Mouse (Mus musculus) heart, postnatal 4 days (tissue): ENCODE measurements at regions not wholly inside any gene's neighbourhood (a gene's known extent, or its start where the extent isn't known, plus 50 kb on each side); places are given as distances from the start of the nearest gene placed in this dataset.
A peak's percentile ranks its signal among the peaks of the same experiment; 100 is the strongest.
"Not testable (repeated sequence)": the region's sequence is repeated elsewhere in the genome, so short reads cannot be mapped to it uniquely, and the experiment has no call there.

ENCODE experiments used
- DNase-seq: peaks from one replicate; pipeline ENCODE4 v3.0.0; 2021

DNA sequence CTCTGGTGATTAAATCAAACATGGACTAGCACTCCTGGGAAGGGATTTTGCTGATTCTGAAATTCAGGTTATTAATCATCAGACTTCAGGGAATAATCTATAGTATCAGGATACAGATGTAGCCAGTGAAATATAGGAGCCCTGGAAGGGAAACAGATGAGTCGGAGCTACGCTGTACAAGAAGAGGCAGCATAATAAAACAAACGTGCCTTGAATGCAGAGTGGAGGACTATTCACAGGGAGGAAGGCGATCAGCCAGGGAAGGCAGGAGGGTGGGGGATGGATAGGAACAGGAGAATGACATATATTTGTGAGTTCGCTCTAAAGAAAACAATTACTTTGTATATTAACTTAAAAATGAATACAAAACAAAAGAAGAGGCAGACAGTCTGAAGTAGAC lies 286.6 kb upstream of the Got2 start:
- DNase-seq = no peak

DNA sequence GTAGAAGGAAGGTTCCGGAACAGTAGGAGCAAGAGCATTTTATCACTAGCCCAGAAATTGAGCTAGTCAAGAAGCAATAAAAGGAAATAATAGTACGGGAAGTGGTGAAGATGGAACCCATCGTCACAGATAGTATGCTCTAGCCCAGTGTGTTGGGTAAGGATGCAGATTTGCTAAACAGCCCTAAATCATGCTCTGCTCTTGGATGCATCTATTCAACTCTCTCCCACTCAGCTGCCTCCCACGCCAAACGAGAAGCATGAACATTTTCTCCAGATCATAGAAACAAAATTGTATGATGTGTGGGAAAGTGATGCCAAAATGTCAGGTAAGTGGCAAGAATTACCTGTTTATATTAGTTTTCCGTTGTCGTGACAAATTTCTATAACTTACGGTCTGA lies 276.6 kb upstream of the Got2 start:
- DNase-seq = no peak

DNA sequence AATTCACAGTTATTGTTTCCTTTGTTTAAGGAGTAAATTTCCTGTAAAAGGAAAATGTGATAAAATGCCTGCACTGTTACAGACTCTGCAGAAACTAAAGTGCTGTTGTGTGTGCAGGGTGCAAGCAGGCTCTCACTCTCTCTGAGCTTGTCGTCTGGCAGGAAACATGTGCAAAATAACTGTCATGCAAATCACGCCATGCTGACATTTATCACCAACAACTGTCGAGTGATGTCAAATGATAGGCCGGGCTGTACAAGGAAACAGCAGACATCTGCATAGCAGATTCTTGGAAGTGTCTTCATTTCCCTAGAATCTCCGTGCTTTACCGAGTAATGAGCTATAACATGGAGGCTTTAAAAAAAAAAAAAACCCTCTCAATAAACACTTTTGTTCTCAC lies 271.6 kb upstream of the Got2 start:
- DNase-seq = no peak

DNA sequence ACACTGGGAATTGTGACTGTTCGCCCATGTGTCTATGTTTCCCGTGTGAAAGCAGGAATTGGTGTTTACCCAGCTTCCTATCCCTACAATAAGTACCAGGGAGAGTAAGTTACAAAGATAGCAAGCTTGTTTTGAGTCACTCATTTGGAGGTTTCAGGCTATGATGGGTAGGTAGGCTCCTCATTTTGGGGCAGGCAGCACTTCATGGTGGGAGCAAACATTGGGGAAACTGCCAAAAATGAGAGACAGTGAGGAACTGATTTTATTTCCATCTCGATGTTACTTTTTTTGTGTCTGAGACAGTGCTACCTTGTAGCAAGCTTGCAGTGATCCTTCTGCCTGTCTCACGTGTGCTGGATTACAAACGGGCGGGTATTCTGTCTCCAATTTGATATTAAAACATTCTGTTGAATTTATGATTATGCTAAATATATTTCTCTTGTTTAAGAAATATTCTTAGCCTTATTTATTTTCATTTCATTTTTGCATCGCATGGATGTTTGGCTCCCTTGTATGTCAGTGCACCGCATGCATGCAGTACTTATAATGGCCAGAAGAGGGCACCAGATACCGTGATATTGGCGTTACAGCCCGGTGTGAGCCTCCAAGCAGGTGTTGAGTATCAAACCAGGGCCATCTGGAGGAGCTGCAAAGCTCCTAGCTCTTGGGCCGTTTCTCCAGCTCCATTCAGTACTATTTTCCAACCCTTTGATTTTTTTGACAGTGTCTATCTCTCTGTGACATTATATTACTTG lies 264.3 kb upstream of the Got2 start:
- peak; percentile 65 for DNase-seq

DNA sequence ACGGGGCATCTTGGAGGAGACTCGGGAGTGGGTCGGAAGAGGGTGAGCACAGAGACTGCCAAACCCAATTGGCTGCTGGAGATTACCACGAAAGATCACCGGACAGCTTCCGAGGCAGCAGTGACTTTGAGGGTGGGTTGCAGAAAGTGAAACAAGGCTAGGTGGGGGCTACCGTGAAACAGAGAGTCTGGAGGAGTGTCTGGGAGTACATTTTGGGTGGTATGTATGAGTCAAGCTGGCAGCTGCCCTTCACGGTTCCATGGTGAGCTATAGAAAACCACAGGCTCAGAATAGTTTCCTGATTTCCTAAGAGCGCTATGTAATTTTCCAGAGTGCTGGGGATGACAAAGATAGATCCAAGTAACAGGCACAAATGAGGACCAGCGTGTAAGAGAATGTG lies 263.7 kb upstream of the Got2 start:
- DNase-seq = no peak

DNA sequence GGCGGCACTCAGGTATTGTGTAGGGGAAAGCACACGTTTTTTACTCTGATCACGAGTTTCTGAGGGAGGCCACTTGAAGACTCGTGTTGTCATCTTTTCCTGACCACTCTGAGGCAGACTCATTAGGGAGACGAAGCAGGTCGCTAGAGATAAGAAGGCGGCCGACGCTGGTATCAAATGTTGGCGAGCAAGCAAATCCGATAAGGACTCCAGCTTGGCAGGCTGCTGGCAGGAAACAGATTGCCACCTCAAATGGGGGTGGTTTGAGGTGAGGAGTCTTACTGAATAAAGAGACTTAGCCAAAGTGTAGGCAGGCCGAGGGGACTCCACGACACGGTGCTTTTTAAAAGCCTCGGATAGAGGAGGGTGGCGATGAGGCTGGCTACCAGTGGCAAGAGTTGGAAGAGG lies 262.7 kb upstream of the Got2 start:
- peak; percentile 12 for DNase-seq

DNA sequence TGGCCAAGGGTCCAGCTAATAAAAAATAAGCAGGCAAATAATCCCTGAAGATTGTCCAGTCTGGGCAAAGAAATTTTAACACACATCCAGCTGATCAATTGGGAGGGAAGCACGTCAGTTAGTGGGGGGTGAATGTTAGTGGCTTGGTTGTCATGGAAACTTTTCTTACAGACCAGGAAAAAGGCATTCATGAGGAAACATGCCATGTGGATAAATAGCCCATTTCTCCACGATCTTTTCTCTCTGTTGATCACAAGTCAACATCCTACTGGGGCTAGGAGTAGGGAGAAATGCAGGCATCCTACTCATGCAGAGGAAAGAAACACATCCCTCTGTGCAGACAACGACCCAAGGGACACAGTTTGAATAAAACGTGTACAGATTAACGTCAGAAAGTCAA lies 243.8 kb upstream of the Got2 start:
- no peak for DNase-seq

DNA sequence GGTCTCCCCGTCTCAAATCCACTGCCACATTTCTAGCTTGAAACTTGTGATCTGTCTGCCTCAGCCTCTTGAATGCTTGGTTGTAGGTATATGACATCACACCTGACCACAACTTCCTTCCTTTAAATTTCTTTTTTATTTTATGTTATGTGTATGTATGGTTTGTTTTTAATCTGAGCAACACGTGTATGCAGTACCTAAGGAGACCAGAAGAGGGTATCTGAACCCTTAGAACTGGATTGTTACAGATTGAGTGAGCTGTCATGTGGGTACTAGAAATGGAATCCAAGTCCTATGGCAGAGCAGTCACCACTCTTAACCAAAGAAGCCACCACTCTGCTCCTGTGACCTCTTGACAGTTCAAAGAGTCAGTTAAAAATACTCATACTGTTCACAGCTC lies 240.0 kb upstream of the Got2 start:
- DNase-seq = no peak

DNA sequence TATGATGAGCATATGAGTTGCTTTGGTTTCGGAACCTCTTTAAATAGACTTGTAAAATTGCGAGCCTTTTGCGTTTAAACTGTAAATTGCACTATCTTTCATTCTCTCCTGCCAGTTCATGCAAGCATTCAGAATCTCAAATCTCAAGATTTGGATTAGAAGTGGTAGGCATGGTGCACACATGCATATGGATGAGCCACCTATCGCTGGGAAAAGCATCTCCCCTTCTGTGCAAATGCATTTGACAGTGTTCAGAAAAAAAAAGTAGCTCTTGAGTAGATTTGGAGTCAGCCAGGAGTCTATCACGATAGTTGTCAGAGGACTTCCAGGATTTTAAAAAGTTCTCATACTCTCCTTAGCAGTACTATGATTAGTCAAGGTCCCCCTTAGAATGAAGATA lies 212.5 kb upstream of the Got2 start:
- no peak for DNase-seq

DNA sequence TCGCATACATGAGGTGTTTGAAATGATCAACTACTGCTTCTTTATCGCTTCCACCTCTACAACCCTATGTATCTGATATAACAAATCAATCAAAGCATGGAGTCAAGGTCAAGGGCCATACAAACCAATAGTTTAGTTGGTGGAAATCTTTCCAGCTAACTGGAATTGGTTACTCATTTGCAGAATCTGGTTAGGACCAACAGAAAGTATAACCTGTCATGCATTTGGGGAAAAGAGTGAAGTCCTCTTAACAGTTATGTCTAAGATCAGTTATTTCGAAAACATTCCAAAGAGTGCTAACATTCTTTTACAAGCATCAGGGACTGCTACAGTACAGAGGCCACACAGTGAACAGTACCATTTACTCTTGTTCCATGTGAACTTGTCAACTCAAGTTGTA lies 204.6 kb upstream of the Got2 start:
- DNase-seq = no peak

DNA sequence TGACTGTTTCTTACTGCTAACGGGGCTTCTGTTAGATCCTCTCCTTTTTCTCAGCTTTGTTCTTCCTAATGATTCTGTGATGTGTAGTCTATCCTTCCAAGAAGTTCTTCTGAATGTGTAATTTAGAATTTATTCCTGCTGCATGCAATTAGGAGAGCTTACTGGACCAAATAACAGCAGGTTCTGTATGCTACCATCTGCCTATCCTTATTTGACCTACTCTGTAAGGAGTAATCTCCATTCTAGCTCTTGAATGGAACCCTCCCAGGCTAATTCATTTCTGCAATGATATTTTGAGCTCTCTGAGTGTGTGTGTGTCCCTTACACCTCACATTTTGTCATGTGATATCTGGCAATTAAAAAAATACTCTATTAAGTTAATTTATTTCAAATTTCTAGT lies 201.9 kb upstream of the Got2 start:
- DNase-seq = no peak

DNA sequence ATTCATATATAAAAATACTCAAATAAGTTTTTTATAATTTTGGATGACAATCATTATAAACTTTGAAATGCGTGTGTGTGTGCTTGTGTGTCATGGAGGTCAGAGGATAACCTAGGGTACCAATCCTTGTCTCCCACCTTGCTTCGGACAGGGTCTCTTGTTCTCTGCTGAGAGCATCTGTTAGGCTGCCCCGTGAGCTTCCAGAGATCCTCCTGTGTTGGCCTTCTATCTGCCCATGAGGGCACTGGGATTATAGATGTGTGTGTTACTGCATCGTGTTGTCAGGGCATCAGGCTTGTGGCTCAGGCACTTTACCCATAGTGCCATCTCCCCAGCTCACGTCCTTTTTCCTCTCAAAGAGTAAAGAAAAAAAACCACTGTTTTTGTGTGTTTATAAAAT lies 180.0 kb upstream of the Got2 start:
- no peak for DNase-seq

DNA sequence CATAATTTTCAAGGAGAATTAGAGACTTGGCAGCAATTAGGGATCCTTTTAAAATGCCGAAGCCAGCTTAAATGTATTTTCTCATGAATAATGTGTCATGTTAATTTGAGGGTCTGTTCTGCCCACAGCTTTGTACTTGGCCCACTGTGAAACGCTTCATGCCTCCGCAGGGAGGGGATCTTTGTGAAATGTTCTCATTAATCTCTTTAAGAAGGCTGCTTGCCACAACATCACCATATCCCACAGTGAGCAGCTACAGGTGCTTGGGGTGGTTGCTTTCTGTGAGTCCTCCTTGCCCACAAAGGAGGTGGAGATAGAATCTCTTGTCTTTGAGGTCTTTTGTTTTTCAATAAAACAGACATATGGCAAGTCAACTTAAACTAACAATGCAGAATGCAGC lies 159.3 kb upstream of the Got2 start:
- DNase-seq = no peak

DNA sequence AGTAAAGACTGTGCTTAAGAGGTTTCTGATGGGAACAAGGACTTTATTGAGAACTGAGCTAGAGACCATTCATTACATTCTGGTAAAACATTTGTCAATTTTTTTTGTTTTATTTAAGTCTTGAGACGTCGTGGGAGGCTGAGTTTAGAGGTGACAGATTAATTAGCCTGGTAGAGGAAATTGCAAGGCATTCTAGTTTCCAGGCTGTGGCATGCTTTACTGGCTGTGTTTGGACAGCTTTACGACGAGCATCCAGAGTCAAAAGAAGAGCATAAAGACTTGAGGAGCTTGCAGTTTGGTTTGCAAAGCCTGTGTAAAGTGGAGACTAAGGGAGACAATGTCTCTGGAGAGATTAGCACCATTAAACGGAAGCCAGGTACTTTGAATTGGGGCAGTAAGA lies 154.0 kb upstream of the Got2 start:
- DNase-seq = no peak

DNA sequence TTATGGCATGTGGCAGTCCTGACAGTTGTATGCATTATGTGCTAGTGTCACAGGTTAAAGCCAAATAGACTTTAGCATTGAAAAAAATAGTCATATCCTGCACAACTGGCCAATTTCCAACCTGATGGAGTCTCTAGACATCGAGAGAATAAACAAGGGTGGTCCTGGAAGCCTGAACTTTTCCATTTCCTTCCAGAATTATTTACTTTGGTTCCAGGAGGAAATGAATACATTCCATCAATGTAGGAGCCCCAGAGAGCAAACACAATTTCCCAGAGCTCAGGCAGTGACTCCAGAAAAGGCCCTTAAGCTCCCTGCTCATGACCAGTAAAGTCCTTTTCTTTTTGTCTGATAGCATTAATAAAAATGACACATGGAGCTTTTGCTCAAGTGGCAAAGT lies 151.9 kb upstream of the Got2 start:
- DNase-seq = no peak

DNA sequence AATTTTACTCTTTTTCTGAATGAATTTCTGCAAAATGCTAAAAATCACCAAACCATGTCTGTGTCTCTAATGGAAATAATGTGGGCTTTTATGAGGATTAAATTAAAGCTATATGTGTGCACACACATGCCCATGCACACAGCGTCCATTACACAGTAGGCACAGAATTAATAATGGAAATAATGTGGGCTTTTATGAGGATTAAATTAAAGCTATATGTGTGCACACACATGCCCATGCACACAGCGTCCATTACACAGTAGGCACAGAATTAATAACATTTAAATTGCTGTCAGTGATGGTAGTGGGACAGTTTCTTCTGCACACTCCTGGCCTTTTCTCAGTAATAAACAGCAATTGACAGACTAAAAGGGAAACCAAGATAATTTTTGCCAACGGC lies 130.4 kb upstream of the Got2 start:
- DNase-seq = not testable (repeated sequence)

DNA sequence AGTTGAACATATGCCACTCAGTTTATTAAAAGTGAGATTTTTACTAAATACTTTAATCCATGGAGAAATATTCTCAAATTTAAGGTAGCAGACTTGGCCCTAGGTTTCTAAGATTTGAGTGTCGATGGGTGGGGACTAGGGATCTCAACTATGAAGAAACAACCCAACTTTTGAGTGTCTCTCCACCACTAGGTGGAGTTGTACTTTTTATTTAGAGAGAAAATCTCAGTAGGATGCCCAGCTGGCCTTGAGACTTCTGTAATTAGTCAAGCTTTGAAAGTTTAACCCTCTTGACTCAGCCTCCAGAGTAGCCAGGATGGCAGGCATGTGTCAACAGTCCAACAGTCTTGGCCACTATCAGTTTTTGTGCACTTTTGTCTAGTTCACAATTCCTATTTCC lies 123.7 kb upstream of the Got2 start:
- DNase-seq = no peak

DNA sequence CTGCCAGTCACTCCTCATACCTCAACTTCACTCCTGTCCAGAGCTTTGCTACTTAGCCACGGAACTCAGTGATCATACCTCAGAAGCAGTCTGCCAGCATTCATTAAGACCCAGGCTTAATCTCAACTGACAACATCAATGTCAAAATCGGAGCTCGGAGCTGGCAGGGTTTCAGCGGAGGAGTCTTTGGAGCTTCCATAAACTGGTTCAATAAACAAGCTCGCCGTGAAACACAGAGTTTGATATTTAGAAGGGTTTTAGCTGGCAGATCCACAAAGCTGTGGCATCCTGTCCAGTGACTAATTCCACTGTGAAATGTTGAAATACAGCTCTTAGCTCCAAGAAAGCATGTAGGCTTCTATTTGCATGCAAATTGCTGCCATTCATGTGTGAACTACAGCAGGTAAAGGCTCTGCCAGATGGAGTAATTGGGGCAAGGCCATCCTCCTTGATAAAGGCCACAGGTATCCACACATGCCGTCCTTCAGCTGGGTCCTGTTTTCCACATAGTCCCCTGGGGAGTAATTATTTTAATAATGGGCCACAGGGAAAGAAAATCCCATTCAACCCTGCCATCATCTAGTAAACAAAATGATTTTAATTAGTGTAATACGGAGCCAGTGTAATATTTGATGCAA lies 103.6 kb upstream of the Got2 start:
- DNase-seq = no peak

DNA sequence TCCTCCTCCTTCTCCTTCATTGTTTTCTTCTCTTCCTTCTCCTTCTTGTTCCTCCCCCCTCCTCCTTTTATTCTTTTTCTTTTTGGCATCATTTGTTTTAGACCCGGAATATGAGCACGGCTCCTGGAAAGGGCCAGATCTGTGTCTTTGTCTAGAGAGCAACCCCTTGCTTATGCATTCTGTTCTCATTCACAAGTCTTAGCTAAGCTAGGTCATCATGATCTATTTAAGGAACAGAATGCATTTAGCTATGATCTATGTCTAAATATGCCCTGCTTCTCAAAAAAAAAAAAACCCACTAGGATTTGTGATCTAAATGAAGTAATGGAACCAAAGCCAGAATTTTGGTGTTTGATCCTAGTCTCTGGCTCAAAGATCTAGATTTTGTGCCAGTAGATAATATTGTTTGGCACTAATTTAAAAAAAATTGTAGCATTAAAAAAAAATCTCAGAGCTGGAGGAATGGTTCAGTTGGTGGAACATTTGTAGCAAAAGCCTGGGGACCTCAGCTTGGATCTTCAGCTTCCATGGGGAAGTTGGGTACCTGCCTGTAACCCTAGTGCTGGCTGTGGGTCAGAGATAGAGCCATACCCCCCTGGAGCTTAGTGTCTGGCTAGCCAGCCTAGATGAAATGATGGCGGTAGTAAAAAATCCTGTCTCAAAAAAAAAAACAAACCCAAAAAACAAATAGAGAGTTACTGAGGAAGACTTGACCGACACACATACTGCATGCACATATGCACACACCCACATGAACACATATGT lies 100.5 kb upstream of the Got2 start:
- DNase-seq = no peak

DNA sequence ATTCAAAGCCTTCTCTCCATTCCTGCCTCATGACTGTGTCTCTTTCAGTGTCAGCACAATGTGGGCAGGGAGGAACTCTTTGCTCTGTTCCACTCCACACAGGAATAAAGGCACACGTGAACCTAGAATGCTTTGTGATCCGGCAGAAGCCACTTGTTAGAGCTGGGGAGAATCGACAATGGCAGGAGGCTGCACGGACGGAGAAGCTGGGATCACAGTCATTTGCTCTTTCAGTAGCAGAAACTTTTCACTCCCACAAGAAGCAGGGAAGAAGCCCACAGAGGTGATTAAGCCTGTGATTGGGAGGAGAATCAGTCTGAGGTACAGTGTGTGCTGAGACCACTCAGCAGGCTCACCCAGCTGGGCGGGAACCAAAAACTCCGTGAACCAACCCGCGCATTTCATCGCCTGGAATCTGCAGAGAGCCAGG lies 98.7 kb upstream of the Got2 start:
- no peak for DNase-seq

DNA sequence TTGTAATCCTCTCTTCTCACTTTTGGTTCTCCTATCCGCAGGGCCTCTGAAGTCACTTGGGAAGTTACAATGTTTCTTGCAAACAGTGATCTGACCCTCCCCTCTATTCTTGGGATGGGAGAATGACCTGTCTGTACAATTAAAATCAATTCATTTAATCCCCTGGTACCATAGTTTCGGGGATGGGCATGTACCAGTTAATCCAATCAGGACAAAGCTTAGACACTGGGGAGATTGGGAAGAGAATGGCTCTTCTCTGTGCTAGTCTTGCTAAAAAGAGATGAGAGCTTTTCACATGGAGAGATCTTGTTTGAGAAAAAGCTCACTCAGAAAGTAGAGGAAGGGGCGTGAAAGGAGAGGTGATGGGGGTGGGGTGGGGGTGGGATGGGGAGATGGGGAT lies 98.1 kb upstream of the Got2 start:
- no peak for DNase-seq

DNA sequence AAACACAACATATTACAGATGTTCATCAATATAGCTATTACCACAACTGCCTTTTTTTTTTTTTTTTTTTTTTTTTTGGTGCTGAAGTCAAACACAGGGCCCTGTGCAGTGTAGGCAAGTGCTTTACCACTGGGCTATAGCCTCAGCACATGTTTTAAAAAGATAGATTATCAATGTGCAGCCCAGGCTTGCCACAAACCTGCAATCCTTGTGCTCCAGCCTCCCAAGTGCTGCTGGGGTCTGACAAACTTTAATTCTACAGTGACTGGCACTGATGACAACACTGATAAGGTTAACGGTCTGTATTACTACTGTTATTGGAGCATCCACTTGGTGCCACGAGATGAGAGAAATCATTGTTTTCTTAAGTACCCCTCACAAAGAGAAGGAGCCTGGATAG lies 95.3 kb upstream of the Got2 start:
- no peak for DNase-seq

DNA sequence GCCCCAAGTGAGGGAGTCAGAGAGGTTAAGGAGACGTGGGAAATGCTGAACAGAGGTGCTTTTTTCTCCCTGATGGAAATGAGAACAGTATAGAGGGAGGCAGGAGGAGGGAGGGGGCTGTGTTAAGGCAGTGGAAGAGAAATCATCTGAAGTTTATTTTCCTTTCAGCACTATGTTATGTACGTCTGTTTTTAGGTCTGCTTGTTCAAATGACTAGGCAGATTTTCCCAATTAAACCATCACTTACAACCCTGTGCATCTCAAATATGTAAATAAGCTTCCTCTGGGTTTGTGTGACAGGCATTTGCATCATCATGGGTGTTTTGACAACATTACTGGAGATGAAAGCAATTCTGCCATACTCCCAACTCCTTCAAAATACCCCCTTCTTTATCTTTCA lies 92.1 kb upstream of the Got2 start:
- no peak for DNase-seq

DNA sequence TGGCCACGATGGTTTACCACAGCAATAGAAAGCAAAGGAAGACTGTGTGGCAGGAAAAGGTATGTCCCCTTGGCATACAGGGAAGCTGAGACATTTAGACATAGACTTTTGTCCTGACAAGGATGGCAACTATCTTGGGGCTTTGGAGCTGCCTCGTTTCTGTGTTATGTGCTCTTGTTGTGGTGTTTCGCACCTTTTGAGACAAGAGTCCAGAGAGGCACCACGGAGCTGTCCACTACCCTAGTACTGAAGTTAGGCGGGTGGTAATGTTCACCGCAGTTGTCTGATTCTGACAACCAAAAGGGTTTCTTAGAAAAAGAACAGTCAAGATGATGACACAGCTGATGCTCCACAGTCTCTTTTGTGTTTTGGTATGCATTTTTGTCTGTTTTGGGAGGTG lies 90.9 kb upstream of the Got2 start:
- DNase-seq = peak; percentile 53
